Mouse (Mus musculus) liver, embryonic 14.5 days (tissue): ENCODE results near the gene Cnbp. TPM values are rescaled to one million over a fixed set of nuclear protein-coding genes. Genes with fewer than 3 reads are reported as not detected.
A peak's percentile ranks its signal among the peaks of the same experiment; 100 is the strongest.

Experiments
- ATAC-seq: fragments of 200-750 bp; cut with Nextera tagmentation; 2 replicates; pipeline ENCODE4 v1.8.0; 2017; ENCODE audit warnings: moderate number of reproducible peaks, mild to moderate bottlenecking, moderate library complexity; ENCODE audit not compliant: insufficient read depth
- DNase-seq, 3 experiments: peaks; one replicate each; pipeline ENCODE4 v3.0.0-alpha.2; 2012 to 2013; ENCODE audit warnings: low read depth in 3 of 3, low spot score in 3 of 3
- H3K27ac ChIP-seq: fragments of 300-500 bp; sonication (generic); 2 replicates; pipeline ENCODE4 v1.5.1; 2014; ENCODE audit warnings: moderate library complexity, mild to moderate bottlenecking, control low read depth, inconsistent platforms
- H3K27me3 ChIP-seq: fragments of 300-500 bp; sonication (generic); 2 replicates; pipeline ENCODE4 v1.6.1; 2014; ENCODE audit warnings: mild to moderate bottlenecking, low read length, moderate library complexity; ENCODE audit not compliant: control insufficient read depth, insufficient read depth
- H3K36me3 ChIP-seq: fragments of 300-500 bp; sonication (generic); replicated peaks from 2 replicates; pipeline ENCODE4 v1.6.1; 2014; ENCODE audit warnings: low read depth; ENCODE audit not compliant: control insufficient read depth, insufficient read depth
- H3K4me1 ChIP-seq, 2 experiments: fragments of 200-500 bp in 1 of 2; fragments of 300-500 bp in 1 of 2; sonication (generic) in 1 of 2; replicated peaks; 2 replicates each; pipeline ENCODE4 v1.6.1; 2012 to 2014; ENCODE audit warnings: antibody characterized with exemption in 1 of 2, inconsistent platforms in 1 of 2, low read length in 1 of 2; ENCODE audit not compliant: control insufficient read depth in 2 of 2, insufficient read depth in 2 of 2
- H3K4me2 ChIP-seq: fragments of 300-500 bp; sonication (generic); 2 replicates; pipeline ENCODE4 v1.6.1; 2014; ENCODE audit warnings: low read depth, mild to moderate bottlenecking, control low read depth, moderate library complexity
- H3K4me3 ChIP-seq, 2 experiments: fragments of 200-500 bp in 1 of 2; fragments of 300-500 bp in 1 of 2; sonication (generic) in 1 of 2; 2 replicates each; pipeline ENCODE4 v1.5.1; 2012 to 2014; ENCODE audit warnings: low read depth in 2 of 2, low read length in 2 of 2, mild to moderate bottlenecking in 2 of 2, control low read depth in 1 of 2, inconsistent platforms in 1 of 2, moderate library complexity in 1 of 2; ENCODE audit not compliant: insufficient read depth in 1 of 2
- H3K9ac ChIP-seq: fragments of 300-500 bp; sonication (generic); replicated peaks from 2 replicates; pipeline ENCODE4 v1.6.1; 2014; ENCODE audit warnings: mild to moderate bottlenecking, control low read depth, moderate library complexity
- H3K9me3 ChIP-seq: fragments of 300-500 bp; sonication (generic); 2 replicates; pipeline ENCODE4 v1.6.1; 2016; ENCODE audit warnings: low read length, mixed read lengths; ENCODE audit not compliant: control insufficient read depth
- CTCF ChIP-seq: IDR thresholded peaks from 2 replicates; pipeline ENCODE4 v1.5.1; 2016; ENCODE audit warnings: antibody characterized with exemption, low read depth, control low read depth
- EP300 ChIP-seq: IDR thresholded peaks from 2 replicates; pipeline ENCODE4 v1.6.1; 2016; ENCODE audit warnings: antibody characterized with exemption, low read depth
- WGBS: fragments of 180-500 bp; shearing (Covaris S2); extraction: QIAGEN DNeasy Blood & Tissue Kit; methylation state at CpG from one replicate; pipeline ENCODE4 v1.1.7; 2014; ENCODE audit not compliant: insufficient replicate concordance; 5-methylcytosine and 5-hydroxymethylcytosine counted together
- polyA plus RNA-seq, 2 experiments: library from polyadenylated mRNA; depleted of rRNA in 1 of 2; stranded (reverse) in 1 of 2; unstranded in 1 of 2; fragments of >200 nt; fragmentation: Nextera tagmentation in 1 of 2; extraction: Ambion mirVana in 1 of 2; gene quantifications; 2 replicates each; pipeline versions ENCODE4 v1.2.1 to v1.2.3; 2012 to 2014

Gene Cnbp
- polyA plus RNA-seq, 2 experiments = 190 to 556 TPM

GRCm38 (mm10) chr6:87853446-87853845 is 2.5 kb upstream of the Cnbp start:
- Histone ChIP-seq H3K9ac (no peak overlapping the region; the same call in 1 of the 2 replicates), H3K4me2 (no peak overlapping the region)
- 80% methylated on average over 4 of the region's 4 CpGs for WGBS

GRCm38 (mm10) chr6:87851871-87852270 is 965 bp upstream of the Cnbp start:
- H3K4me1 ChIP-seq = peaks cover 35 to 42% of the 10 kb centered on the region in 2 experiments
- TF ChIP-seq CTCF (no peak), EP300 (no peak)
- H3K27ac ChIP-seq = no peak overlapping the region
- DNase-seq (no peak), ATAC-seq (no peak)
- peaks cover 21% of the 10 kb centered on the region for H3K36me3 ChIP-seq
- WGBS = 66% methylated on average over 6 of the region's 6 CpGs
- no peak overlapping the region; the same call in 1 of the 2 replicates for H3K9ac ChIP-seq
- no peaks in the 10 kb centered on the region for H3K9me3 ChIP-seq
- no peaks in the 10 kb centered on the region; the same call in 1 of the 2 replicates for H3K27me3 ChIP-seq
- H3K4me3 ChIP-seq = no peak overlapping the region; a peak in 1 of 4 replicates
- H3K4me2 ChIP-seq = peak overlapping the region; percentile 96

More at GRCm38 (mm10) chr6:87853446-87853845, 2.5 kb upstream of the Cnbp start:
- Histone ChIP-seq H3K4me3 (no peak overlapping the region), H3K4me1 (peaks cover 28 to 29% of the 10 kb centered on the region in 2 experiments), H3K9me3 (no peaks in the 10 kb centered on the region), H3K27me3 (no peaks in the 10 kb centered on the region; the same call in 1 of the 2 replicates), H3K36me3 (peaks cover 5% of the 10 kb centered on the region), H3K27ac (no peak overlapping the region)
- DNase-seq = no peak
- no peak for TF ChIP-seq EP300
- no peak for ATAC-seq

GRCm38 (mm10) chr6:87850155-87850899 is 579 bp downstream of the Cnbp start:
- no peaks in the 10 kb centered on the region for H3K9me3 ChIP-seq
- H3K9ac ChIP-seq = peak overlapping the region; percentile 95
- DNase-seq (no peak), ATAC-seq (peak; percentile 71)
- H3K36me3 ChIP-seq = peaks cover 36% of the 10 kb centered on the region
- no peaks in the 10 kb centered on the region for H3K27me3 ChIP-seq
- under 1% methylated on average over 73 of the region's 73 CpGs for WGBS
- H3K4me1 ChIP-seq = peaks cover 36 to 43% of the 10 kb centered on the region in 2 experiments
- peak overlapping the region; percentile 84 to 98 for H3K4me3 ChIP-seq
- TF ChIP-seq CTCF = no peak
- no peak for TF ChIP-seq EP300
- H3K27ac ChIP-seq = peak overlapping the region; percentile 80
- H3K4me2 ChIP-seq = peak overlapping the region; percentile 96

GRCm38 (mm10) chr6:87849780-87850154 is 1.1 kb downstream of the Cnbp start:
- WGBS = 0% methylated on average over 8 of the region's 8 CpGs
- Histone ChIP-seq H3K4me2 (peak overlapping the region; percentile 96), H3K9ac (peak overlapping the region; percentile 95), H3K4me3 (peak overlapping the region; percentile 84 to 98), H3K9me3 (no peaks in the 10 kb centered on the region), H3K27me3 (no peaks in the 10 kb centered on the region), H3K4me1 (peaks cover 36 to 43% of the 10 kb centered on the region in 2 experiments), H3K27ac (peak overlapping the region; percentile 80), H3K36me3 (peaks cover 42% of the 10 kb centered on the region)
- peak in 1 of 3 experiments; percentile 43 for DNase-seq
- no peak for ATAC-seq
- TF ChIP-seq EP300 (no peak), CTCF (no peak)

- H3K27ac ChIP-seq = no peak overlapping the region; the same call in 1 of the 2 replicates
- H3K4me1 ChIP-seq = peaks cover 18 to 23% of the 10 kb centered on the region in 2 experiments
- 65% methylated on average over 1 of the region's 1 CpGs for WGBS
- peaks cover 69% of the 10 kb centered on the region for H3K36me3 ChIP-seq
- DNase-seq (no peak), ATAC-seq (no peak)
- no peak overlapping the region for H3K4me3 ChIP-seq
- no peaks in the 10 kb centered on the region for H3K27me3 ChIP-seq
- peak overlapping the region; percentile 96 for H3K4me2 ChIP-seq
- H3K9ac ChIP-seq = peak overlapping the region; percentile 46
- H3K9me3 ChIP-seq = no peaks in the 10 kb centered on the region
- TF ChIP-seq CTCF (no peak), EP300 (no peak)
These were observed 4.1 kb downstream of the Cnbp start for GRCm38 (mm10) chr6:87846813-87847212.
